Mouse (Mus musculus): ENCODE measurements at regions not wholly inside any gene's neighbourhood (a gene's known extent, or its start where the extent isn't known, plus 50 kb on each side); places are given as distances from the start of the nearest gene placed in this dataset.

GRCm38 (mm10) chr2:178844561-178844960 lies 414.2 kb downstream of the Cdh26 start:
- H3K36me3 ChIP-seq (ENCODE audit: control insufficient read depth, insufficient read depth, low read length), result no peaks in the 10 kb centered on the region
- no peaks in the 10 kb centered on the region for H3K27me3 ChIP-seq (ENCODE audit: control insufficient read depth, insufficient read depth, low read length)
- no peak overlapping the region for H3K27ac ChIP-seq (ENCODE audit: control insufficient read depth, insufficient read depth, low read depth, low read length)
- H3K4me1 ChIP-seq (ENCODE audit: control insufficient read depth, insufficient read depth, low read length), result no peaks in the 10 kb centered on the region; the same call in 1 of the 2 replicates
- TF ChIP-seq POLR2A (IDR thresholded peaks at IDR 0.05; ENCODE audit: control insufficient read depth, low read depth, low read length), result no peak
- no peak overlapping the region for H3K4me3 ChIP-seq (ENCODE audit: control insufficient read depth, low read depth, low read length)

GRCm38 (mm10) chr2:178850320-178850719 lies 420.0 kb downstream of the Cdh26 start:
- peak; percentile 43; the same call in 1 of the 2 replicates for TF ChIP-seq POLR2A (IDR thresholded peaks at IDR 0.05; ENCODE audit: control insufficient read depth, low read depth, low read length)
- TF ChIP-seq CTCF (IDR thresholded peaks at IDR 0.05; ENCODE audit: control insufficient read depth, insufficient read depth, insufficient replicate concordance, low read depth, low read length), result no peak
- Histone ChIP-seq H3K27ac (ENCODE audit: control insufficient read depth, insufficient read depth, low read depth, low read length) (no peak overlapping the region), H3K36me3 (ENCODE audit: control insufficient read depth, insufficient read depth, low read length) (no peaks in the 10 kb centered on the region), H3K4me1 (ENCODE audit: control insufficient read depth, insufficient read depth, low read length) (no peaks in the 10 kb centered on the region), H3K4me3 (ENCODE audit: control insufficient read depth, low read depth, low read length) (peak overlapping the region; percentile 44), H3K27me3 (ENCODE audit: control insufficient read depth, insufficient read depth, low read length) (no peaks in the 10 kb centered on the region)

- Histone ChIP-seq H3K27ac (ENCODE audit: control insufficient read depth, insufficient read depth, low read depth, low read length) (no peak overlapping the region), H3K27me3 (ENCODE audit: control insufficient read depth, insufficient read depth, low read length) (no peaks in the 10 kb centered on the region), H3K4me1 (ENCODE audit: control insufficient read depth, insufficient read depth, low read length) (no peaks in the 10 kb centered on the region), H3K36me3 (ENCODE audit: control insufficient read depth, insufficient read depth, low read length) (no peaks in the 10 kb centered on the region), H3K4me3 (ENCODE audit: control insufficient read depth, low read depth, low read length) (peak overlapping the region; percentile 30)
- TF ChIP-seq CTCF (IDR thresholded peaks at IDR 0.05; ENCODE audit: control insufficient read depth, insufficient read depth, insufficient replicate concordance, low read depth, low read length) (no peak), POLR2A (IDR thresholded peaks at IDR 0.05; ENCODE audit: control insufficient read depth, low read depth, low read length) (no peak)
Measured at GRCm38 (mm10) chr2:178850769-178851168, 420.4 kb downstream of the Cdh26 start.

GRCm38 (mm10) chr2:178854012-178854411 lies 423.7 kb downstream of the Cdh26 start:
- Histone ChIP-seq H3K27me3 (ENCODE audit: control insufficient read depth, insufficient read depth, low read length) (no peaks in the 10 kb centered on the region), H3K4me3 (ENCODE audit: control insufficient read depth, low read depth, low read length) (no peak overlapping the region), H3K27ac (ENCODE audit: control insufficient read depth, insufficient read depth, low read depth, low read length) (no peak overlapping the region), H3K4me1 (ENCODE audit: control insufficient read depth, insufficient read depth, low read length) (no peaks in the 10 kb centered on the region), H3K36me3 (ENCODE audit: control insufficient read depth, insufficient read depth, low read length) (no peaks in the 10 kb centered on the region)
- TF ChIP-seq CTCF (IDR thresholded peaks at IDR 0.05; ENCODE audit: control insufficient read depth, insufficient read depth, insufficient replicate concordance, low read depth, low read length), result no peak
- TF ChIP-seq POLR2A (IDR thresholded peaks at IDR 0.05; ENCODE audit: control insufficient read depth, low read depth, low read length), result no peak

GRCm38 (mm10) chr2:178854760-178855159 lies 424.4 kb downstream of the Cdh26 start:
- H3K4me1 ChIP-seq (ENCODE audit: control insufficient read depth, insufficient read depth, low read length), result no peaks in the 10 kb centered on the region
- no peaks in the 10 kb centered on the region for H3K27me3 ChIP-seq (ENCODE audit: control insufficient read depth, insufficient read depth, low read length)
- no peak overlapping the region for H3K27ac ChIP-seq (ENCODE audit: control insufficient read depth, insufficient read depth, low read depth, low read length)
- TF ChIP-seq CTCF (IDR thresholded peaks at IDR 0.05; ENCODE audit: control insufficient read depth, insufficient read depth, insufficient replicate concordance, low read depth, low read length), result no peak
- no peak for TF ChIP-seq POLR2A (IDR thresholded peaks at IDR 0.05; ENCODE audit: control insufficient read depth, low read depth, low read length)
- H3K4me3 ChIP-seq (ENCODE audit: control insufficient read depth, low read depth, low read length), result no peak overlapping the region
- H3K36me3 ChIP-seq (ENCODE audit: control insufficient read depth, insufficient read depth, low read length), result no peaks in the 10 kb centered on the region

- Histone ChIP-seq H3K4me3 (ENCODE audit: control insufficient read depth, low read depth, low read length) (no peak overlapping the region), H3K27ac (ENCODE audit: control insufficient read depth, insufficient read depth, low read depth, low read length) (no peak overlapping the region), H3K4me1 (ENCODE audit: control insufficient read depth, insufficient read depth, low read length) (no peaks in the 10 kb centered on the region), H3K36me3 (ENCODE audit: control insufficient read depth, insufficient read depth, low read length) (no peaks in the 10 kb centered on the region), H3K27me3 (ENCODE audit: control insufficient read depth, insufficient read depth, low read length) (no peaks in the 10 kb centered on the region)
- TF ChIP-seq POLR2A (IDR thresholded peaks at IDR 0.05; ENCODE audit: control insufficient read depth, low read depth, low read length) (no peak), CTCF (IDR thresholded peaks at IDR 0.05; ENCODE audit: control insufficient read depth, insufficient read depth, insufficient replicate concordance, low read depth, low read length) (no peak)
Measured at GRCm38 (mm10) chr2:178862620-178863019, 432.3 kb downstream of the Cdh26 start.

- H3K4me1 ChIP-seq (ENCODE audit: control insufficient read depth, insufficient read depth, low read length), result no peaks in the 10 kb centered on the region
- no peak overlapping the region for H3K4me3 ChIP-seq (ENCODE audit: control insufficient read depth, low read depth, low read length)
- H3K36me3 ChIP-seq (ENCODE audit: control insufficient read depth, insufficient read depth, low read length), result no peaks in the 10 kb centered on the region
- H3K27me3 ChIP-seq (ENCODE audit: control insufficient read depth, insufficient read depth, low read length), result no peaks in the 10 kb centered on the region
- TF ChIP-seq CTCF (IDR thresholded peaks at IDR 0.05; ENCODE audit: control insufficient read depth, insufficient read depth, insufficient replicate concordance, low read depth, low read length) (no peak), POLR2A (IDR thresholded peaks at IDR 0.05; ENCODE audit: control insufficient read depth, low read depth, low read length) (no peak)
- H3K27ac ChIP-seq (ENCODE audit: control insufficient read depth, insufficient read depth, low read depth, low read length), result no peak overlapping the region
Measured at GRCm38 (mm10) chr2:178867086-178867485, 436.8 kb downstream of the Cdh26 start.

GRCm38 (mm10) chr2:178869160-178869559 lies 438.8 kb downstream of the Cdh26 start:
- no peak for TF ChIP-seq POLR2A (IDR thresholded peaks at IDR 0.05; ENCODE audit: control insufficient read depth, low read depth, low read length)
- TF ChIP-seq CTCF (IDR thresholded peaks at IDR 0.05; ENCODE audit: control insufficient read depth, insufficient read depth, insufficient replicate concordance, low read depth, low read length), result no peak
- H3K4me1 ChIP-seq (ENCODE audit: control insufficient read depth, insufficient read depth, low read length), result no peaks in the 10 kb centered on the region
- no peak overlapping the region for H3K4me3 ChIP-seq (ENCODE audit: control insufficient read depth, low read depth, low read length)
- no peaks in the 10 kb centered on the region for H3K27me3 ChIP-seq (ENCODE audit: control insufficient read depth, insufficient read depth, low read length)
- no peak overlapping the region for H3K27ac ChIP-seq (ENCODE audit: control insufficient read depth, insufficient read depth, low read depth, low read length)
- H3K36me3 ChIP-seq (ENCODE audit: control insufficient read depth, insufficient read depth, low read length), result no peaks in the 10 kb centered on the region
